Mouse (Mus musculus) erythroblast, embryonic 14.5 days (primary cell): Measurements from ENCODE around the gene Gpd2.

Experiments used
- GATA1 ChIP-seq: IDR thresholded peaks from 2 replicates; pipeline ENCODE4 v1.6.1; 2012; ENCODE audit warnings: low read length, inconsistent platforms, mixed read lengths
- TAL1 ChIP-seq: IDR thresholded peaks from 3 replicates; pipeline ENCODE4 v1.6.1; 2012; ENCODE audit warnings: low read length, inconsistent platforms, mixed read lengths

DNA sequence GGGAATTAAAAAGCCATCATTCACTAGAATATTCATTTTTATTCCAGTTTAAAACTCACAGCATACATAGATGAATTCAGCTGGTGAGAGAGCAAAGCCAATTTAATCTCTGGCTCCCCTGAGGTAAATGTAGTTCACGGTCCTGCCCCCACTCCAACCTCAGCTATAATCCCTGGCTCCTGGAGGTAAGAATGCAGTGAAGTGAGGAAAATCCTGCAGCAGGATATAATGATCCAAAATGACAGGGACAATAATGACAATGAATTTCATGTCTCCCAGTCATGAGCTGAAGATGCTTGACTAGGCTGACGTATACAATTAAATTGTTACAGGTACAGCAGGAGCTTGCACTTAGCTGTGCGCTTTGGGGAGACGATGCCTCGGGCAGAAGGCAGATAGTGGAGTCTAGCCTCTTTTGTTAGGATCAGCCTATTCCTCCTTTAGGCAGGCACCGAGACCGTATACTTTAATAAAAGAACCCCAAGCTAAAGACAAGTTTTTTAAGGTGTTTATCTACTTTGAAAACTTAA is 74.9 kb downstream of the Gpd2 start:
- no peak for TF ChIP-seq TAL1
- TF ChIP-seq GATA1 = no peak
